Mouse (Mus musculus): ENCODE data around the gene Naa50.

Gene Naa50

DNA sequence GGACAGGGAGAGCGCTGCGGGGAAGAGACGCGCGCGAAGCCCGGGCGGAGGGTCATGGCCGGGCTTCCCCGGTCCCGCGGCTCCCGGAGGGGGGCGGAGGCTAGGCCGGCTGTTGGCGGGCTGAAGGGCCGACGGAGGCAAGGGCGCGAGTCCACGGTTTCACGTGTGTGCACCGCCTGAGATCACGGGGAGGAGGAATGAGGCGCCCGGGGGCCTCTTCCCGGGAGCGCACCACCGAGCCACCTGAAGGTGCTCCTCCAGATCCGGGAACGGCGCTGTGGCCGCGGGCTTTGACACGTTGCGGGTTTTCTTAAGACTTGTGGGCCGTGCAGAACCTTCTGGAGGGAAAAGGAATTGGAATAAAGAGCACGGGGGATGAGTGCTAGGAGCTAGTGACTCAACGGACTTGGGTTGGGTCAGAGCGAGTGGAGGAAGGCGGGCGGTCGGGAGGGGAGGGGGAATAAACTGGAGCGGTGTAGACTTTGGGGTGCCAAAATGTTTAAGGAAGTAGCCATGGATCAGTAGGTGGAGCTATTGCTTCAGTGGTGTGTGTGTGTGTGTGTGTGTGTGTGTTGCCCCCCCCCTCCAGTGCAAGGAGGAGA, 657 bp downstream of the Naa50 start:
- peak; percentile 67 to 81 for DNase-seq (ENCODE audit: low spot score in 2 of 2)

DNA sequence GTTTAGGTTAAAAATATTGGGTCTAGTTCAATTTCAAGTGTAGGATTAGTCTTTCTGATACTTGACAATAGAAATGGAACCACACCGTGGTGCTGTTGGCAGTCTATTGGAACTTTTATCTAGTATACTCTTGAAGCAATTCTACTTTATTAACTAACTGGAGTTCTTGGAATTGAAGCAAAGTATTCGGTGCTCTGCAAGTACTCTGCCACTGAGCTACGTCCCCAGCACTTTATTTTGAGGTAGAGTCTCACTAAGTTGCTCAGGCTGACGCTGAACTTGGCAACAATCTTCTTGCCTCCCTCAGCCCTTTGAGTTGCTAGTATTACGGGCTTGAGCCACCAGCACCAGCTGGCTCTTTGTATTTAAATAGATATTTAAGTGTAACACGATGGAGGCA, 1.9 kb downstream of the Naa50 start:
- DNase-seq (ENCODE audit: low spot score in 2 of 2) = no peak

DNA sequence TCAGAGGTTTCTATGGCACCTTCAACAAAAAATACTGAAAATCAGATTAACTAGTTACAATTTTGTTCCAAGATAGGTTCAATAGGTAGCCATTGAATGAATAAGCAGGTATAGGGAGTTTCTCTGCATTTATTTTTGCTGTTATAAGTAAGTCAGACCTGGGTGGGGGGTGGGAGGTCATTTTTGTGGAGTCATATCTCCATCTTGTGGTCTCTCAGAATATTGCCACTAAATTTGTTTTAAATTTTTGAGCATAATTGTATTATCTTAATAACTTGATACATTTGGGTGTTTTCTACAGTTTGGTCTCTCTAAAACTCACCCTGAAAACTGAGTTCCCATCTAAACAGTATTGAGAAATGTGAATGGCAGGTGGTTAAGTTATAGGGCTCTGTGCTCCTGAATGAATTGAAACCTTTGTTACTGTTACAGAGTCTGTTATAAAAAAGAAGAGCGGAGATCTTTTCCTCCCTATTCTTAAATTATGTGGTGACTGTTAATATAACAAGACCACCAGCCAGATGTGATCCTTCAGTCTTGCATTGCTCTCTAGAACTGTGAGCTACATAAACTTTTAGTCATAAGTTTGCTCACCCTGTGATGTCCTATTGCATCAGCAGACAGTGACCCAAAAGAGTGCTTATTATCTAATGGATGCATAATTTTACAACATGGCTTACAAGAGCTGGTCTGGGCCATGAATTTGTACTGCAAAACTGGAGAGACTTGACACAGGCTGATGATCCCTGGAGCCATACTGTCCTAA, 9.6 kb downstream of the Naa50 start:
- DNase-seq (ENCODE audit: low spot score in 2 of 2) = no peak

- no peak for DNase-seq (ENCODE audit: low spot score in 2 of 2)
Observed at GRCm38 (mm10) chr16:44154497-44155057, 14.9 kb downstream of the Naa50 start.

DNA sequence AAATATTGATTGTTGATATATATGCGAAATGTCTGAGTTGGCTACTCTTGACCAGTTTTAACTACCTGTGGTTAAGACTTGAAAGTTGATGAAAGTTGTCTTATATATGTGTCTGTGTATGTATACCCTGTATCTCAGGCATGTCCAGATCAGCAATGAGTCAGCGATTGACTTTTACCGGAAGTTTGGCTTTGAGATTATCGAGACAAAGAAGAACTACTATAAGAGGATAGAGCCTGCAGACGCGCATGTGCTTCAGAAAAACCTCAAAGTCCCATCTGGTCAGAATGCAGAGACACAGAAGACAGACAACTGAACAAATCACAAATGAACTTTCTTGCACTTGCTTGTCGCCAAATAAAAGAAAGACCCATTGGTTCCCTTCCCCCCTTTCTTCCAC, 19.7 kb downstream of the Naa50 start:
- DNase-seq (ENCODE audit: low spot score in 2 of 2) = no peak

- no peak for DNase-seq (ENCODE audit: low spot score in 2 of 2)
Observed at GRCm38 (mm10) chr16:44163831-44164230, 24.2 kb downstream of the Naa50 start.

- DNase-seq (ENCODE audit: low spot score in 2 of 2) = no peak
Observed at GRCm38 (mm10) chr16:44165182-44165581, 25.6 kb downstream of the Naa50 start.

DNA sequence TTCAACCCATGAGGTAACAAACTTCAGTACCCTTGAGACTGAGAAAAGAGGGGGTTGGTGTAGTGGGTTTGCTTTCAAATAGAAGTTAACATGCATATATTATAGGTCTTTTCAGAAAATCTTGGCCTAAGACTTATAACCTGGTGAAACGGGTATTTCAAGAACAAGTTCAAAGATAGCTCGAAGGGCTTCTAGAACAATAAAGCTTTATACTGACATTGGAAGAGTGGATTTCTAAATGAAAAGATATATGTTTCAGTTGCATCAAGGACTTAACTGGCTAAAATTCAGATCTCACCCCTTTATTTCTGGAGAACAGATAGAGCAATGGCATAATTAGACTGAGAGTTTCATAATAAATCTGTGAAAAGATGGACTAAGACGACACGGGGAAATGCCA, 29.4 kb downstream of the Naa50 start:
- DNase-seq (ENCODE audit: low spot score in 2 of 2) = no peak

GRCm38 (mm10) chr16:44172297-44173154, 32.9 kb downstream of the Naa50 start:
- peak; percentile 99 for DNase-seq (ENCODE audit: low spot score in 2 of 2)

- peak; percentile 48 to 56 for DNase-seq (ENCODE audit: low spot score in 2 of 2)
Observed at GRCm38 (mm10) chr16:44173155-44173941, 33.7 kb downstream of the Naa50 start, which contains the start of gene Usf3. Usf3 (plus strand) TSS chr16:44173246.

GRCm38 (mm10) chr16:44173966-44174530, 34.4 kb downstream of the Naa50 start:
- no peak for DNase-seq (ENCODE audit: low spot score in 2 of 2)

DNA sequence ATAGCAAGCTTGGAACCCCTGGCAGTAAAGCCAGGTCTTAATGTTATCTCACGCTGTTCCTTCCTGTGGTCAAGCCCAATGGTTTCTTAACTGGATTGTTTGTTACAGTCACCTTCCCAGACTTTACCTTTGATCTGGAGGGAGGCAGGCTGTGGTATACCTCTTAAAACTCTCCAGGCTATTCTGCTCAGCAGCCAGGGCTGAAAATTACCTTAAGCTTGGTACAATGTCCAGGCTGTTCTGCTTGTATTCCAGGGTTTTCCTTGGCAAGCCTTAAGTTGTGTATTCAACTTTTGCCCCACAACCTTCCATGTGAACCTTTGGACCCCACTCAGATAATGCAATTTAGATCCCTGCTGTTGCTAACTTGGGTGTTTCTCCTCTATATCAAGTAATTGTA, 35.4 kb downstream of the Naa50 start:
- no peak for DNase-seq (ENCODE audit: low spot score in 2 of 2)

DNA sequence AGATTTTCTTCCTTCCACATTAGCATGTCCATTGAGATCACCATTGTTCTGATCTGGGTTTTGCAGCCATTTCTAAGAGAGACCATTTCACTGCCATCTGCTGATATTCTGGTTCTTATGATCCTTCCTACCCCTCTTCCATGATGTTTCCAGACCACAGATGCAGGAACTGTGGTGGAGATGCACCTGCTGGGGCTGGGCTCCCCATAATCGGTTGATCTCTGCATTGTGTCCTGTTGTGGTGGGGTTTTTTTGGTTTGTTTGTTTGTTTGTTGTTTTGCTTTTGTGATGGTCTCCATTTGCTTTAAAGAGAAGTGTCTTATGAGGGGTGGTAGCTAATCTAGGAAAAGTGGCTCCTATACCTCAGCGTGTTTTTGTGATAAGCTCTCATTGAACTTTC, 36.9 kb downstream of the Naa50 start:
- DNase-seq (ENCODE audit: low spot score in 2 of 2) = no peak

DNA sequence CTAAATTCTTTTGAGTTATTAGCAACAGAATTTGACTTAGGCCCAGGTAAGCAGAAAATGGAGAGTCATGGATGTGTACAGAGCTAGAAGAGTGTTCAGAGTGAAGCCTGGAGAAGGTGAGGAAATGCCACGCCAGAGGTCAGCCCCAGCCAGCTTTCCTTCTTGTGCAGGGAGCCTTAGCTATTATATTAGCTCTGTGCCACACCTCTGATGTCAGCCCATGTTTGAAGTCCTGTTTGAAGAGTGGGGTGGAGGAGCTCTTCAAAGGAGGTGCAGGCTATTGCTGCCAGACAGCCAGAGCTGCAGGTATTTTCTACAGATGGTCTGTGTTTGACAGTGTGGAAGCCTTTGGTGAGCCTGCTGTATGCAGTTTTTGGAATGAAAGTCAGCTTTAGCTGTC, 38.9 kb downstream of the Naa50 start:
- DNase-seq (ENCODE audit: low spot score in 2 of 2) = no peak

DNA sequence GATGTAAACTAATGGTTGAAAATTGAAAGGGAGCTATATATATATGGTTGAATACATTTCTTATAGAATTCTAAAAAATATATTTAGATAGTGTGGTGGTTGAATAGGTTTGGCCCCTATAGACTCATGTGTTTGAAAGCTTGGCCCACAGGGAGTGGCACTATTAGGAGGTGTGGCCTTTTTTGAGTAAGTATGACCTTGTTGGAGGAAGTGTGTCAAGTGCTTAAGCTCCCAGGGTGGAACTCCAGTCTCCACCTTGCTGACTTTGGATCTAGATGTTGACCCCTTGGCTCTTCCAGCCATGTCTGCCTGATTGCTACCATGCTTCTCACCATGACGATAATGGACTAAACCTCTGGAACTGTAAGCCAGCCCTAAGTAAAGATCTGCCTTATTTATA, 43.0 kb downstream of the Naa50 start:
- no peak for DNase-seq (ENCODE audit: low spot score in 2 of 2)

DNA sequence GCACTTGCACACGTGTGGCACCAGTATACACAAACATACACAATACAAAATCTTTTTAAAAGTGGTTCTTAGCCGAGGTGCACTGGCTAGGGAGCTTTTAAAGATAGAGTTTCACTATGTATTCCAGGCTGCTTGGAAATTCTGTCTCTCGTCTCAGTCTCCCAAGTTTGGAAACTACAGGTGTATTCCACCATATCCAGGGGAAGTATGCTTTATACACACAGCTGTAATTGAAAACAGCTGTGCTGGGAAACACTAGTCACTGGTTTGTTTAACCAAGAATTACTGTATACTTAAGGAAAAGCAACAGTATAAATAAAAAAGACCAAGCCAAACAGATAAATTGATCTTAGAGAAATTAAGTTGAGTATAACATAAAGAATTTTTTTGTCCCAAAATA, 45.1 kb downstream of the Naa50 start:
- DNase-seq (ENCODE audit: low spot score in 2 of 2) = no peak

GRCm38 (mm10) chr16:44187172-44187571, 47.5 kb downstream of the Naa50 start:
- no peak for DNase-seq (ENCODE audit: low spot score in 2 of 2)

- DNase-seq (ENCODE audit: low spot score in 2 of 2) = no peak
Observed at GRCm38 (mm10) chr16:44188766-44189165, 49.1 kb downstream of the Naa50 start.

DNA sequence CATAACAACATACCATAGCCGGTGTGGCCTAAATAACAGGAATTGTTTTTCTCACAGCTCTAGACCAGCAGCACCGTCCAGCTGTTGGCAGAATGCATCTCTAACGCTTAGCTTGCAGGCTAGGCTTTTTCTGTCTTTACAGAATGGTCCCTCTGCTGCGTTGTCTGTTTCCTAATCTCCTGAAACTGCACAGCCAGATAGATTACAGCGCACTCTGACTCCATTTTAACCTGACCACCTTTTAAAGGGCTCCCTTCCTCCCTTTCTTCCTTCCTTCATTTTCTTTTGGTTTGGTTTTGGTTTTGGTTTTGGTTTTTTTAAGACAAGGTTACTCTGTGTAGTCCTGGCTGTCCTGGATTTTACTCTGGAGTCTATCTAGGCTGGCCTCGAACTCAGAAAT, 50.4 kb downstream of the Naa50 start:
- no peak for DNase-seq (ENCODE audit: low spot score in 2 of 2)

- no peak for DNase-seq (ENCODE audit: low spot score in 2 of 2)
Observed at GRCm38 (mm10) chr16:44190968-44191367, 51.3 kb downstream of the Naa50 start.

DNA sequence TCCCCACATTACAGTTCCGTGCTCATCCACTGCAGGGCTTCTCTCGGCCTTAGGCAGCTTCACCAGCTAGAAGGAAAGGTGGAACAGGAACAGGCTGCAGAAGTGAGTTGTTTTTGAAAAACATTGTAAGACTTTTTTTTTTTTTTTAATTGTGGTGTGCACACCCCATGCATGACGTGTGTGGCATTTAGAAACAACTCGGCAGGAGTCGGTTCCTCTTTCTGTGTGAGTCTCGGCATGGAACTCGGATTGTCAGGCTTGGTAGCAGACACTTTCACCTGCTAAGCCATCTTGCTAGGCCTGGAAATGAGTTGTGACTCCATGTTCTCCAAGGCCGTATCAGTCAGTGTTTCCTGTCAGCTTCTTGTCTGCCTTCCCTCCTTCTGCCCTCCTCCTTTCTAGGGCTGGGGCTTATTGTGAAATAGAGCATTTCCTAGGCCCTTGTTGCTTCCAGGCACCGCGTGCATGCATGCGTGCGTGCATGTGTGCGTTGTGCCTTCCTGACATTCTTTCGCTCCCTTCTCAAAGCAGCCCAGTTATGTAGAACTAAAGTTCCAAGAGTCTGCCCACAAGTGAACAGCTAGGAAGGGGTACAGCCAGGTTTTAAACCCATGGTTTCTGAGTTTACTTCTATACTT, 59.6 kb downstream of the Naa50 start:
- DNase-seq (ENCODE audit: low spot score in 2 of 2) = peak; percentile 77 to 79
